Mouse (Mus musculus): ENCODE data around the gene Anapc7.

DNA sequence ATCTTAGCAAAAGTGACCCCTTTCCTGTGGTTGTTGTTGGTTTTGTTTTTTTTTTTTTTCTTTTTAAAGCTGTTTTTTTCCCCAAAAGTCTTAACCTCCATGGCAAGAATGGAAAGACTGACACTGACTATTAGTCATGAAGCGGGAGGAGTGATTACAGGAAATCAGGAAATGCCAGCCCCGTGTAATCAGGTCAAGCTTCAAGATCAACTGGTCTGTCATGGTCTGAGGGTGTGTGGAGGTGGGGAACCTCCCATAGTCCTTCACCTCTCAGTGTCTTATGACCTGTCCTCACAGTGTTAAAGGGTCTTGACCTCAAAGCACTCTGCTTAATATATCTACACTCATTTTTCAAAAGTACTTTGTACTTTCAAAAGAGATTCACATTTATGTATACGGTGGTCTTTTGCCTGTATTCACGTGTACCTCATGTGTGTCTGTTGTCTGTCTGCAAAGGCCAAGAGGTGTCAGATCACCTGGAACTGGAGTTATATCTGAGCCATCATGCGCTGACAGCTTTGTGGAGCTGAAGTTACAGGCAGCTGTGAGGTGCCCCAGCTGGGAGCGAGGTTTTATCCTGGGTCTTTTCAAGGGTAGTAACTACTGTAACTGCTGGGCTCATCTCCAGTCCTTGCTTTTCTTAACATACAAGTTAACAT is 61.4 kb downstream of the Anapc7 start:
- TF ChIP-seq CTCF (conservative IDR thresholded peaks at IDR 0.05; ENCODE audit: low read length) = no peak
- TF ChIP-seq NANOG (IDR thresholded peaks at IDR 0.05; ENCODE audit: borderline replicate concordance, low read length) = no peak
- TF ChIP-seq POU5F1 (IDR thresholded peaks at IDR 0.05; ENCODE audit: borderline replicate concordance, low read length) = no peak
